Mouse (Mus musculus) right cerebral cortex, postnatal 25 days (tissue): ENCODE data around the gene Zmpste24.
A peak's percentile ranks its signal among the peaks of the same experiment; 100 is the strongest.

Source experiments
- DNase-seq: peaks from one replicate; pipeline ENCODE4 v3.0.0; 2022

Gene Zmpste24

GRCm38 (mm10) chr4:121031440-121031839 lies 66.6 kb downstream of the Zmpste24 start:
- no peak for DNase-seq

DNA sequence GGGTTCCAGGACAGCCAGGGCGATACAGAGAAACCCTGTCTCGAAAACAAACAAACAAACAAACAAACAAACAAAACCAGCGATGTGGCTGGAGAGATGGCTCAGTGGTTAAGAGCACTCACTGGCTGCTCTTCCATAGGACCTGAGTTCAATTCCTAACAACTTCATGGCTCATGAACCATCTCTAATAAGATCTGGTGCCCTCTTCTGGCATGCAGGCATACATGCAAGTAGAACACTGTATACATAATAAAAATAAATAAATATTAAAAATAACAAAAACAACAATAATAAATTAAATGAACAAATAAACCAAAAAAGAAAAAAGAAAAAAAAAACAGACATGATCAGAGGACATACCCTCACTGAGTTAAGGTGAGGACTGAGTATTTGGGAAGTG lies 68.4 kb downstream of the Zmpste24 start:
- no peak for DNase-seq

DNA sequence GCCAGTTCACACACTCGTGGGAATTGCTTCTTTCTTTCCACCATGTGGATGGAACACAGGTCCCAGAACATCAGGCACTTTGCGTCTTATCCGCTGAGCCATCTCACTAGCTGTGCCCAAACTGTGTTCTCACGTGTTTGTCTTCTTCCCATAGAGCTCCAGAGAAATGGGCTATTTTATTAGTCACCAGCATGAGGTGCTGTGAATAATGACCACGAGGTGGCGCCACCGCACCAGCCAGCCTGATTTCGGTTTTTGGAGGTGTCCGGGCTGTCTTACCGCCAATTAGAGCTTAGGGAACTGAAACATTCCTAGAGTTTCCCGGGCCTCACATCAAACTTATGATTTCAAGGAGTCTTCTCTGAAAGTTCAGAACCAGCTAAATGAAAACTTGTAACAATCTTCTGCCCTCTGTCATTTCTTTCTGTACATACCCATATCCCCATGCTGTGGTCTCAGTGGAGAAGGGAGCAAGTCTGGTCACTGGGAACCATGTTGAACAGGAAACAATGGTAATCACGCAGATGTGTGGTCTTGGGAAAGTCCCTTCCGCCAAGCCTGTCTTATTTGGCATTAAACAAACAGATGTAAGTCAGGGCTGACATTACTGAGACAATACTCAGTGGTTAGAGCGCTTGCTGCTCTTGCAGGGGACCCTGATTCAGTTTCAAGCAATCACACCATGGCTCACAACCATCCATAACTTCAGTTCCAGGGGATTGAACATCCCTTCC lies 69.2 kb downstream of the Zmpste24 start:
- no peak for DNase-seq

DNA sequence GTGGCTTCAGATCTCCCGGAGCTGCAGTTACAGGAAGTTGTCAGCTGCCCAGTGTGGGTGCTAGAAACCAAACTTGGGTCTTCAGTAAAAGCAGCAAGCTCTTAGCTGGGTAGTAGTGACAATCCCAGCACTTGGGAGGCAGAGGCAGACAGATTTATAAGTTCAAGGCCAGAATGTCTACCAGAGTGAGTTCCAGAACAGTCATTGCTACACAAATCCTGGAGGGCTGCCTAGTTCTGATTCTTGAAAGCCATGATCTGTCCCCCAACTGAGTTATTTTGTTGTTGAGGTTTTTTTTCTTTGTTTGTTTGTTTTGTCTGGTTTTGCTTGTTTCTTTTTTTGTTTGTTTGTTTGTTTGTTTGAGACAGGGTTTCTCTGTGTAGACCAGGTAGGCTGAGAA lies 69.9 kb downstream of the Zmpste24 start:
- no peak for DNase-seq

- DNase-seq, result no peak
Measured at GRCm38 (mm10) chr4:121025681-121026080, 72.4 kb downstream of the Zmpste24 start.

DNA sequence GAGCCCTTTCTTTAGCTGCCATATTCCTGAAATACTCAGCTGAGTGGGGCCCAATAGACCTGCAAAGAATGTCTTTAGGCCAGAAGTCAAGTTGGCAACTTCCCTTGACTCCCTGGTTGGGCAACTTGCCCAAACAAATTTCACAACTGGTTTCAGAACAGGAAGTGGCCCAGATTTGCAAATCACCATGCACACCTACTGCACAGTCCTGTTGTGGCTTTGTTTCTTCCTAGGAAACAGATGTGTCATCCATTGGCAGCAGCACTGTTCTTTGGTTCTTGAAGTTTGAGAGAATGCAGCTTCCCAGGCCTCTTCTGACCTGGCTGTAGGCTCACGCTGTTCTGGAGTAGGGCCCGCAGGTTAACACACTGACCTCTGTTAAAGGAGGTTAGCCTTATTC lies 74.1 kb downstream of the Zmpste24 start:
- no peak for DNase-seq

DNA sequence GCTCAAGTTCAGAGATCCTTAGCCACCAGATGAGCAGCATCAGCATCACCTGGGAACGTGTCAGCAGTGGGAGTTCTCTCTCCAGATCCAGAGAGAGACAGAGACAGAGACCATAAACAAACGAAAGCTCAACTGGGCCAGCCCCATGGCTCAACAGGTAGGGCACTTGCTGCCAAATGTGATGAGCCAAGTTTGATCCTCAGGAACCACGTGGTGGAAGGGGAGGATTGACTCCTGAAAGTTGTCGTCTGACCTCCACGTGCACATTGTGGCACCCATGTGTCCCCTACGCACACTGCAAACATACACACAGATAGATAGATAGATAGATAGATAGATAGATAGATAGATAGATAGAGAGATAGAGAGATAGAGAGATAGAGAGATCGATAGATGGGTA lies 74.6 kb downstream of the Zmpste24 start:
- DNase-seq, result no peak

GRCm38 (mm10) chr4:121021911-121022310 lies 76.1 kb downstream of the Zmpste24 start:
- no peak for DNase-seq

- DNase-seq, result peak; percentile 53
Measured at GRCm38 (mm10) chr4:121020040-121020790, 77.8 kb downstream of the Zmpste24 start.

- DNase-seq, result no peak
Measured at GRCm38 (mm10) chr4:121018250-121018649, 79.8 kb downstream of the Zmpste24 start.

DNA sequence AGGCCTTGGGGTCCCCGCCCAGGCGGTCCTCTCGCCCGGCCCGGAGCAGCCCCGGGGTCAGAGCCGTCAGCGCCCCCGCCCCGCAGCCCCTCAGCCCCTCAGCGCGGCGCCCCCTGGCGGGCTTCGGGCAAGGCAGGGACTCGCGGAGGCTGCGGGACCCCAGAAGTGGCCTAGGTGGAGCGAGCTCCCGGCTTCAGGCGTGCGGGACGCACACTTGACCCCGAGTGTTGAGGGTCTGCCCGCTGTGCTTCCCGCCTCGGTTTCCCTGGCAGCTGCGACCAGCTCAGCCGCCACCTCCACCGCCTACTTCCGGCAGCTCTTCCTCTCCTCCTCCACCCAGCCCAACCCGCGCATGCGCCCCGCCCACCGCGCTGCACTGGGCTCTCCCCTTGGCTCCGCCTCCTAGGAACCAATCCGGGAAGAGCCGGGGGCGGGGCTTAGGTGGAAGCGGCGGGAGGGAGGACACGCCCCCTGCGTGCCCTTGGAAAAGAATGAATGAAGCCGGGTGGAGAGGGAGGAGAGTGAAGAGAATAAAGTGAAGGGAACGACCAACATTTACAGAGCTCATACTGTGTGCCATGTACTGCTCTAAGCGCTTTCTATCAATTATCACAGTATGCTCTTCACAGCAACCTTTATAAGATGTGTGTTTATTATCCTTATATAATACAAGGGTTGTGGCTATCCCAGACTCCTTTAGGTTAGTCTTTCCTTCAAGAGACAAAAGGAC lies 80.9 kb downstream of the Zmpste24 start, which contains the start of gene Smap2:
Gene Smap2, minus strand, starts transcription at position 320 of the 730 bp plus-strand sequence.
- DNase-seq, result peak; percentile 98

GRCm38 (mm10) chr4:121016021-121016898 lies 81.8 kb downstream of the Zmpste24 start:
- DNase-seq, result peak; percentile 43

DNA sequence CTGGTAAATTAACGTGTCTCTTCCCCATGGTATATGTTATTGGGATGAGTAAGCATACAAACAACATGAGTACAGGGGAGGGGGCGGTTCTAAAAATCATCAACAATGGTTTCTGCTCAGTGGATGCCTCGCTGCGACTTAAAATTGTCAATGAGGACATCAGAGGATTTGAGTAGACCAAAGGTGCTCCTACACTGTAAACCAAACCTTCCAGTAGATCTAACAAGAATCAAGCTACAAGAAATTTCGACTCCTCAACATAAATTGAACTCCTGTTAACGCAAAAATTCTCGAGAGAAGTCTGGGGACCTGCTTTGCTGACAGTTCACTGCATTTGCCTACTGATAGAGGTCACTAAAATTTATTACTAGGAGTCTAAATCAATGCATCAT lies 82.8 kb downstream of the Zmpste24 start:
- no peak for DNase-seq

DNA sequence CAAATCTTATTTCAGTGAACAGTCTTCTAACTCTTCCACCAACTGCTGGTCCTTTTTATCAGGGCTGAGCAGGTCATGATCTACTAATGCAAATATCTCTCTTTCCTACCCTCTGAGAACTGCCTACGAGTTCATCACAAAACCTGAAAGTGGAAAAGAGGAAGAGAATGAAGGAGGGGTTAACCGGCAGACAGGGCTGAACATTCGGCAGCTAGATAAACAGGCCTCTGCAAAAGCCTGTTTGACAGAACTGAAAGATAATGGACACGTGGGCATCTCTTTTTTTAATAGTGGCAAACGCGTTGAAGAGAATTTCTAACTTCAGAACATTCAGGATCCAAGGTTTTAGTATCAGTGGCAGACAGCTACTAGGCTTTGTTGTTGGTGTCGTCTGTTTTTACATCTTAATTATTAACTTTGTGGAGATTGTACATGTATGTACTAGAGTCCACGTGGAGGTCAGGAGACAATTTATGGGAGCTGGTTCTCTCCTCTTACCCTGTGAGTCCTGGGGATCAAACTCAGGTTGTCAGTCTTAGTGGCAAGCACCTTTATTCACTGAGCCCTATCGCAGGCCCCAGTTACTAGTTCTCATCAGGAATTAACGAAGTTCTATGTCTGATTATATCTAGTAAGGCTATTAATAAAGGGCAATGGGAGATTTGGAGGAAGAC lies 83.3 kb downstream of the Zmpste24 start:
- DNase-seq, result no peak

DNA sequence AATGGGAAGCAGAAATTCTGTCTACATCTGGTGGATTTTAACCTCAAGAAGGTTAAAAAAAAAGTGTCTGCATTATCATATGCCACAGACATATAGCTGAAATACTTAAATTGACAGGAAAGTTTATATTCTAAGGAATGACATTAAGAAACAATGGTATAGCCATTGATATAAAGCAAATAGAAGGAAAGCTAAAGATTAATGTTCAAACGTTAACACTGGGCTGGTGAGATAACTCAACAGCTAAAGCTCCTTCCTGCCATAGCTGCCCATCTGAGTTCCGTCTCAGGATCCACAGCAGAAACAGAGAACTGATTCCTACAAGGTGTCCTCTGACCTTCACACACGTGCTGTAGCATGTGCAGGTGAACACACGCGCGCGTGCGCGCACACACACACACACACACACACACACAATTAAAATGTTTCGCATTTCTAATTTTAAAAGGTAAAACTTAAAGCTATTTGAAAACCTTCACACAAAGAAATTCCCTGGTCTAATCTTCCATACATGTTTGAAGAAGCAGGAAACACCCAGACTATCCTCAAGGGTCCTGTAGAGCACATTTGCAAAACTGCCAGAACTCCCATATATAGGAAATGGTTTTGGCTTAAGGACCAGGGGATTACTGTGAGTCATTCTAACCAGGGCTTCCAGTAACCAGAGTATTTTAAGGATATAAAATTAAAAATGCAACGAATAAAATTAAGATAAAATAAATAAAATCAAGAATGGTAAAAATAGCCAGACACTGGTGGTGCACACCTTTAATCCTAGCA lies 87.1 kb downstream of the Zmpste24 start:
- DNase-seq, result no peak
